Mouse (Mus musculus) heart, postnatal 25 days (tissue): Measurements from ENCODE around the gene Gm9964. TPM values are rescaled to one million over a fixed set of nuclear protein-coding genes. Genes with fewer than 3 reads are reported as not detected.
"Not testable (repeated sequence)": the region's sequence is repeated elsewhere in the genome, so short reads cannot be mapped to it uniquely, and the experiment has no call there.

Experiments used
- DNase-seq: peaks from one replicate; pipeline ENCODE4 v3.0.0; 2022; ENCODE audit warnings: low spot score
- intact Hi-C: fragments of 180-260 bp; cut with DNase I; formaldehyde crosslinking; loops from one replicate; pipeline ENCODE4 v1.15.1; 2025
- total RNA-seq, 2 experiments: library from RNA; stranded (reverse); gene quantifications; 2 replicates each; pipeline ENCODE4 v1.2.3; 2021

The Gm9964 gene
- total RNA-seq, 2 experiments from 2014 or later = not detected

DNA sequence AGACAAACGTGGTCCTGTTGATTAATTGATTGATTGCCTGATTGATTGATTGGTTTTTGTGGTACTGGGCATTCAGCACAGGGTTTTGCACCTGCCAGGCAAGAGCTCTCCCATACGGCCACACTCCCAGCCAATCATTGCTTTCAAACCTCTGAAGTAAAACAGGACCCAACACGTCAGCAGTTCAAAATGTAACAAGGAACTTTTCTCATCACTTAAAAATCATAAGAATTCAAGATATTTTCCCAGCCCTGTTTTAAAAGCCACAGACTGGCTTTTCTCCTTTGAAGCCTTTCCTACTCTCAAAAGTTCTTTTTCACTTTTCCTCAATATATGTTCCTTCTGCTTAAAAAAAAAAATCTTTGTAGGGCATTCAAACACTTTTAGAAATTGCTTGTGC lies 32.3 kb downstream of the Gm9964 start:
- intact Hi-C loops = no loop called here

DNA sequence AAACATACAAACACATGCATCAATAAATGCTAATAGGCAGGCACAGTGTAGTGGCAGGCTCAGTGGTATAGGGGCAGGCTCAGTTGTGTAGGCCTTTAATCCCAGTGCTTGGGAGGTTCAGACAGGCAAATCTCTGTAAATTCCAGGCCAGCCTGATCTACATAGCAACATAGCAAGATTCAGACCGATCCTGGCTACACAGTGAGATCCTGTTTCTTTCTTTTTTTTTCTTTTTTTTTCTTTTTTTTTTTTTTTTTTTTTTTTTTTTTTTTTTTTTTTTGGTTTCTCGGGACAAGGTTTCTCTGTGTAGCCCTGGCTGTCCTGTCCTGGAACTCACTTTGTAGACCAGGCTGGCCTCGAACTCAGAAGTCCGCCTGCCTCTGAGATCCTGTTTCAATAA lies 36.6 kb downstream of the Gm9964 start:
- intact Hi-C loops, DNase-seq: not testable (repeated sequence)

More for the DNA sequence above, 32.3 kb downstream of the Gm9964 start:
- DNase-seq = no peak

DNA sequence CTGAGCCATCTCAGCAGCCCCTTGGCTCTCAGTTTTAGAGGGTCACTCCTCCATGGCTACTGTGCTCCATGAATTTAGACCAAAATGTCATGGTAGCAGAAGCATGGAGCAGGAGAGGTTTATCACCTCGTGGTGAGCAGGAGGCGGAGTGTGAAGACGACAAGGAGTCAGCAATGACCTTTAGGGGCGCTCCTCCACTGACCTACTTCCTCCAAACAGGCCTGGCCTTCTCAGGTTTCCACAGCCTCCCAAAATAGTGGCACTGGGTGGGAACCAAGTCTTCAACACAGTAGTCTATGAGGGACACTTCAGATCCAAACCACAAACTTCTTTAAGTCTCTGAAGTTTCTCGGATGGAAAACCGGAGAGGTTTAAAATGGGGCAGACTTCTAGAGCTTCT lies 38.0 kb downstream of the Gm9964 start:
- intact Hi-C loops = no loop called here
- DNase-seq = no peak

DNA sequence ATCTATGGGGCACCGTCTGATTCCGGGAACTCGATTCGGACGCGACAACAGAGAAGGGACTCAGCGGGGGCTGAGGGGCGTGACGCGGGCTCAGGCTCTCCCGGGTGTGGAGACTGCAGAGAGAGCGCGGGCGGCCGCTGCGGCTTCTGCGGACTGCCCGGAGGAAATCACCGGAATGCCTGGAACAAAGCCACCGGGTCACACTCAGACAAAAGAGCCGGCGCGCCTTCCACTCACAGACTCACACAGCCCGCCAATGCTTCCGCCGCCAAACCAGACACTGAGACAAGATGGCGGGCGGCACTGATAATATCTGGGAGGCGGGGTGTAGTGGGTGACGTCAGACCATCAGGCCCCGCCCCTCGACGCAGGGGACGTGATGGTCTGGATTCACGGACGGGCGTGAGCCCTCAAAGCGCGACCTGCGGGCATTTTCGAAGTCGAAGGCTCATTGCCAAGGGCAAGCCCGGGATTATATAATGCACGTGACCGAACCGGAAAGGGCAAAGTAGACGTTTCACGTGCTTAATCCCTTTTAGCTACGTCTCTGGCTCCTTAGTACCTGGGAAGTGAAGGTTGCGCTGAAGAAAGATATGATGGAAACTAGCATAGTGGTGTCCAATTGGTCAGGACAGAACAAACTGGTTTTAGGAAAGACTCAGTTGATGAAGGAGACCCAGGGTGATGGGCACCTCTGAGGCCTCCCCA lies 42.2 kb downstream of the Gm9964 start, which contains the start of gene Wsb1:
Gene Wsb1 (minus strand): TSS at position 281 of the 708 bp plus-strand sequence.
- peak; percentile 88 for DNase-seq
- intact Hi-C loops = loop anchor here (5.0 kb wide), 1 partner anchor 38 kb away; no protein-coding TSS in a partner anchor

DNA sequence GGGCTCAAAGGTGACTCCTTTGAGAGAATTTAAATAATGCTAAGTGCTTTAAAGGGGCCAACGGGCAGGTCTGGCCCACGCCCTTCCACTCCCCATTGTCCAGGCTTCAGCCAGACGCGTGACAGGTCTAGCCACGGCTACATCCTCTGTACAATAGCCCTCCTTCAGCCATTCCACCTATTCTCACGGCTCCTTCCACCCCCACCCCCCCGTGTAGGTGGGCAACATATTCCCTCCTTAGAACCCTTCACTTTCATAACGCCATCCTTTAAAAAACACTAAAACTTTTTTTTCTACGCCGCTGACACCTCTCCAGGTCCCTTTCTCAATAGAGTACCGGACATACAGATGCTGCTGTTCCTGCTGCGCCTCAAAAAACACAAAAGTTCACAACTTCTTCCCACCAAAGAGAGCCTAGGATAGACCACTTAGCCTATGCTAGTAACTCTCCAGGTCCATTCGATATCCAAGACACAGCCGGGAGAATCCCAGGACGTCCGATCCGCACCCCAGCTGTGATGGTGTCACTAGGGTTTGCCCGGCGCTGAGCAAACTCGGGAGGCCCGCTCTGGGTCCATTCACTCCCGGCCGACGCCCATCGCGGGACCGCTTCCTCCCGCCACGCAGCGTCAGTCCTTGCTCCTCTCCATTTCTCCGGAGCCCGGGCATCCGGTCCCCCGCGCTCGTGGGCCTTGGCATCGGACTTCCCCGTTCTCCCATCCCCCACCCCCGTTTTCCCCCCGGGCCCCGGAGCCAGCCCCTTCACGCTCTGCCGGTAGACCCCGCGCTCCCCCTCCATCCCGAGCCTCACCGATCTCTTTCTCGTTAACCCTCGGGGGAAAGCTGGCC lies 42.9 kb downstream of the Gm9964 start:
- intact Hi-C loops = loop anchor here (5.0 kb wide), 1 partner anchor 39 kb away; no protein-coding TSS in a partner anchor

DNA sequence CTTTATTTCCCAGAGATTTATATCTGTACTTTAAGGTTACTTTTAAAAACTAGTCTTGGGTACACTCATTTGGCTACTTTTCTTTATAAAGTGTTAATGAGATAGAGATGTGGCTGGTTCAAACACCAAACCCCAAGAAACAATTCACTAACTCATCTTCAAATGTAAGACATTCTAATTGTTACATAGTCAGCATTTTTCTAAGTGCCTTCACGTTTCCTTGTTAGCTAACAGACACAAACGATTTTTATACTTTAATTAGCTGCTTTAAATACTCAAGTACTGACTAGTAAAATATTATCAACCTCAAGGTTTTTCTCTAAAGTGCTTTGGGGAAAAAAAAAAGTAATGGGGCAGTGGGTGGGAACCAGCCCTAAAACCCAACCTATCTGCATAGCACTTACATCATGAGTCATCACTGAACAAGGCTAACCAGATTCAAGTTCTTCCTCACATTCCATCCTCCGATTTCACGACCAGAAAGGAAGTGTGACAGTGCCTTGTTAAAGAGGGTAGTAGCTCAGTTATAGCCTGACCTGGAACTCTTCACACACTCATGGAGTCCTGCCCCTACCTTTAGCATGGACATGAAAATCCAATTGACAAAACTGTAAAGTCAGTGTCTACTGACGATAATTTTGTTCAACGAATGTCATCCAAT lies 43.7 kb downstream of the Gm9964 start:
- no peak for DNase-seq
- intact Hi-C loops = loop anchor here (5.0 kb wide), 1 partner anchor 39 kb away; no protein-coding TSS in a partner anchor

More for the DNA sequence above, 42.9 kb downstream of the Gm9964 start:
- DNase-seq = peak; percentile 31

Other genes starting within 250 kb of the Gm9964 start
- gene Ksr1, start 150.5 kb downstream of the Gm9964 start, total RNA-seq = 1 to 10 TPM; 7.3 TPM
- 10 to 100 TPM; 13.4 to 17.8 TPM for gene Wsb1, start 42.2 kb downstream of the Gm9964 start, total RNA-seq
- 10 to 100 TPM; 27.1 to 30.0 TPM for gene Nf1, start 42.8 kb upstream of the Gm9964 start, total RNA-seq
- gene Omg, start 207.2 kb upstream of the Gm9964 start, total RNA-seq = not detected
- 1 to 10 TPM; 1.1 to 1.3 TPM for gene Evi2b, start 226.9 kb upstream of the Gm9964 start, total RNA-seq
- under 1 TPM in 1 of 2 experiments, not detected in 1; 0.08 TPM for gene Evi2, start 233.7 kb upstream of the Gm9964 start, total RNA-seq
- 1 to 10 TPM; 1.9 to 2.8 TPM for gene Evi2a, start 233.7 kb upstream of the Gm9964 start, total RNA-seq